Mouse (Mus musculus) thymus, postnatal 14 days (tissue): ENCODE data around the gene Foxf1.

Source experiments
- DNase-seq: peaks from one replicate; pipeline ENCODE4 v3.0.0; 2021

Gene Foxf1

GRCm38 (mm10) chr8:121082218-121083092 is 1.7 kb upstream of the Foxf1 start:
- DNase-seq, result no peak

DNA sequence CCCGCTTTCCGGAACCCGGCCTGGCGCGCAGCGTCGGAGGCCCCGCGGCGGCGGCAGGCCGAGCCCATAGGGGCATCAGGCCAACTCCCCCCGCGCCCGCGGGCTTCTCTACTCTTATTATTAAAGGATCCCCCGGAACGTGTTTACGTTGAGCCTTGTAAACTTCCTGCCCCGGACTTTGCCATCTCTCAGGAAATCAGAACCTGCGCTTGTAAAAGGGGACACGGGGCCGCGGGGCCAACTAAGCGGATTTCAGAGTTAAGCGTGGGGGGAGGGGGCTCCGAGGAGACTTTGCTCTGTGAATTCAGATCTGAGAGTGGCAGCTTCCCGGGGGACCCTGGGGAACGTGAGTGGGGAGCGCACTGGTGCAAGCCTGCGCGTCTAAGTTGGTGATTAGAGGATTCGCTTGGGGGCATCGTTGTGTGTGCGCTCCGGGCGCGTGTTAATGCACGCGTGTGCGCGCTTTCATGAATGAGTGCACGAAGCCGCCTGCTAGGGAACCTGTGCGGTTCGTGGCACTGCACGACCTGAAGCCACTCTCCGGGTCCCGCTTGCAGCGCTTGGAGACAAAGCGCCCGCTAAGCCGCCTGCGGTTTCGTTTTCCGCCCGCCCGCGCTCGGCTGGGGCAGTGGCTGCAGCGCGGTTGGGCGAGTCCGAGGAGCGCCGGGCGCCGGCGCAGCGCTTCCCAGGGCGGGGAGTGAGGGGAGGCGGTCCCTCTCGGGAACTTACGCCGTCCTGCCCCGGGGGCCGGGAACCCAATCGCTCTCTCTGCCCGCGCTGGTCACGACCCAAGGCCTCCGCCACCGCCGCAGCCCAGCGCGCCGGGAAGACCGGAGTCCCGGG is 872 bp upstream of the Foxf1 start:
- no peak for DNase-seq

DNA sequence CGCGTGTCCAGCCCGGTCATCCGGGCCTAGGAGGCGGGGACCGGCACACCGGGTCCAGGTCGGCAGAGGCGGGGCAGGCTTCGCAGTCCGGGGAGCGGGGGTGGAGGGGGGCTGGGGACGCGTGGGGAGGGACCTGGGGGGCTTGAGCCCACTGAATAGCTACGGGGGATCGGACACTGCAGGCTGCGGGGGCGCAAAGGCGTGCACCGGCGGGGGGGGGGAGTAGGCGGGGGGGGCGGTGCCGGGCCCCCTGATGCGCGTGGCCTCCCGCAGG is 313 bp upstream of the Foxf1 start:
- DNase-seq, result no peak

- DNase-seq, result no peak
These were observed 825 bp downstream of the Foxf1 start for GRCm38 (mm10) chr8:121085011-121085410.

DNA sequence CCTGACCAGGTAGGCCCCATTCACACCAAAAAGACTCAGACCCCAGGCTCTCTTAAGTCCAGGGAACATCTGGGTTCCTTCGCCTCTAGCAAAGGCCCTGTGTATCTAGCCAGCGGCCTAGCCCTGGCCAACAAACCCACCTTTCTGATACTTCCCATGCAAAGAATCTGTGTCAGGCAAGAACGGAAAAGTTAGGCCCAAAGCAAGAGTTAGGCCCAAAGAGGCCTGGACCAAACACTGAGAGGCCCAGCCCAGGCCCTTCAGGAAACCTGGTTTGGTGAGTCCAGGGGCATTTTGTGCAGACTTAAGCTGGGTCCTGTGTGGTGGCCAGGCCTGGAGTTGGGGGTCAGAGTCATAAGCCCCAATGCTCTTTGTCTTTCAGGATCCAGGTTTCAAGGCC is 1.4 kb downstream of the Foxf1 start:
- no peak for DNase-seq

DNA sequence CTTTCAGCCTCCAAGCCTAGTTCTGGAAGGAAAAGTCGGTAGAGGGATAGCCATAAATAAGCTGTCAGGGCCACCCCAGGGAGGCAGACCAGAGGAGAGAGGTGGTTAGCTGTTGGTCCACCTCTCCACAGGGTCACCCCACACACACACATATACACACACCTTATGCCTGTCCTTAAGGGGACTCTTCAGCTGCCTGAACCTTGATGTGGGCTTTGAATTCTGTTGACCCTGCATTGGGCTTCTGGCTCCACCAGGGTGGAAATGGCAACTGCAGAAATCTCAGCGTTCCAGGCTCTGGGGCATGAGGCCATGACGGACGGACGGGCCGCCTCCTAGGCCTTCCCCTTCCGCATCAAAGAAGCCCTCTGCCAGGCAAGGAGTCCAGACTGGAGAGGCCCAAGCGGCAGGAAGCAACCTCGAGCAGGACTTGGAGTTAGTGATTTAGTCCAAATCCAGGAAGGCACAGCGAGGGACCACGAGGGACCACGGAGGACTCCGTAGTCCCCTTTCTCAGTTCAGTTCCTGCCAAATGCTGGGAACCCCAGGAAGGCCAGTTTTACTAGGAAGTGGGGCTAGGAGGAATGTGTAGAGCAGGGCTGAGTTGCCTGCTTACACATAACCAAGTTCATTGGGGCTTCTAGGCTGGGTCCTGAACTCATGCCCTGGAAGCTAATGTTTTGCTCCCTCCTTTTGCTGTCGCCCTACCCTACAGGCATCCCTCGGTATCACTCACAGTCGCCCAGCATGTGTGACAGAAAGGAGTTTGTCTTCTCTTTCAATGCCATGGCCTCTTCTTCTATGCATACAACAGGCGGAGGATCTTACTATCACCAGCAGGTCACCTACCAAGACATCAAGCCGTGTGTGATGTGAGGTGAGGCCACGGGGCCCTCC is 2.1 kb downstream of the Foxf1 start:
- no peak for DNase-seq

- DNase-seq, result no peak
These were observed 4.1 kb downstream of the Foxf1 start for GRCm38 (mm10) chr8:121088281-121088680.

DNA sequence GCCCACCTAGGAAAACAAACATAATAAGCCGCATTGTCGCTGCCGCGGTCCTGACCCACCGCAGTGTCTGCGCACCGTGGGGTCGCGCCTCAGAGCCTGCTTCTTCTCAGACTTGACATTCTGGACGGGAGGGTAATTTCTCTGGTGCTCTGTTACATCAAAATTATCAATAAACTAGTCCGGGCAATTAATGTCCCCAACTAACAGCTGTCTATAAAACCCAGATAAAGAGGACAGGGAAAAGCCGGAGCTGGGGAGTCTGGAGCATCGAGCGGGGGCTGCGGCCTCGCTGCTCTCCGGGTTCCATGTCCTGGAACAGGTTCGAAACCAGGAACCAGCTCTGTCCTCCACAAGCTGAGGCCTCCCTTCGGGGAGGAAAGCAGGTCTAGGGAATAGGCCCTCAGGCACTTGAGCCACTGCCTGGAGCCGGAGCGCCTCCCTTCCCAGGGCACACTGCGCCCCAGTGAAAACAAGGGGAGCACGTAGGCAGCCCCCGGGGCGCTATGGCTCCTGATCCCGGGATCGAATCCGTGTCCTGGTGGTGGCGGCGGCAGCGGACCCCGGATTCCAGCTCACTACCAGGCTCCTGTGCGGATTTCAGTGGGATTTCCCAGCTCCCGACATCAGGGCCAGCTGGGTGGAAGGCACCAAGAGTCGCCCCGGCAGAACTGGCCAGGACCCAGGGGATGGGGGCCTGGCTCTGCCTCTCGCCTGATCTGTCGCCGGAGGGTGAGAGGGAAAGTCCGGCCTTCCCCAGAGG is 4.9 kb downstream of the Foxf1 start:
- DNase-seq, result no peak

DNA sequence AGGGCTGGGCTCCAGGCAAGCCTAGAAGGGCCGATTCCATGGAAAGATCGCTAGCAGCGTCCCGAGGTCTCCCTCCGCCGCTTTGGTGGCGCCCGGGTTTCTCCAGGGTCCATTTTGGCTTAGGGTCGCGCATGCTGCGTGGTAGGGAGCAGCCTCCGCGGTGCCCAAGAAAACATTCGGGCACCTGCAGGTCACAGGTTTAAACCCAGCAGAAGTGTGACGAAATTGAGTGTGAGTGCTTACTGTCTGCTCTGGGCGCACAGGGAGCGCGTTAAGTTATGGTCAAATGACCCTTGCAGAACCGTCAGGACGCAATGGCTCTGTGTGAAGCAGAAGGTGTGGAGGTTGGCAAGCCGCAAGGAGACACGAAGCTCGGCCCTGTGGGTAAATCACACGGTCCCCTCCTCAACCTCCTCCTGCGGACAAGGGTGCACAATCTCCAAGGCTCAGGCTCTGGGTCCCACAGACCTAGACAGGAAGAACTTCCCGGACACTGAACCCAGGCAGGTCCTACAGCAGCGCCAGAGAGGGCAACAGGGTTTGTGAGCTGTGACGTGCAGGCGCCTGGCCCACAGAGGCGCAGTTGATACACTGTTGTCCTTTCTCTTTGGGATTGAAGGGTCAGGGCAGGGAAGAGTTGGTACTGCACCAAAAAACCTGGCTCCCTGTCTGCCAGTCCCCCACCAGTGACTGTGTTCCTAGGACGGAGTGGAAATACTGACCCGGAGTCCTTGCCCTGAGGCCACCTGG is 5.6 kb downstream of the Foxf1 start:
- DNase-seq, result no peak

- no peak for DNase-seq
These were observed 6.5 kb downstream of the Foxf1 start for GRCm38 (mm10) chr8:121090716-121091115.

DNA sequence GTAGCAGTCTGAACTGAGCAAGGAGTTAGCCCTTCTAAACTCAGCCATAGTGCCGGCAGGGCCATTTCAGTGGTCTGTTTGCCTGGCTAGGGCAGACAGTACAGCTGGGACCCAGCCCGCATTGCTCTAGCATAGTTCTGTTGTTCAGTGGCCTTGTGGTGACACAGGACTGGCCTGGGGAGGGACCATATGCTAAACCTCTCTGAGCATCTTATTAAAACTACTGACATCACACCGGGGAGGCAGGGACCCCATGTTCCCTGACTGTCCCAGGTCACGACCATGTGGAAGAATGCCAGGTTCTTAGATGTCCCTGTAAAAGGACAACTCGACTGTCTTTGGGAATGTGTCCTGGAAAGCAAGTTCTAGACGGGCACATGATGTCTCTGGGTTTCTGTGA is 8.0 kb downstream of the Foxf1 start:
- no peak for DNase-seq

DNA sequence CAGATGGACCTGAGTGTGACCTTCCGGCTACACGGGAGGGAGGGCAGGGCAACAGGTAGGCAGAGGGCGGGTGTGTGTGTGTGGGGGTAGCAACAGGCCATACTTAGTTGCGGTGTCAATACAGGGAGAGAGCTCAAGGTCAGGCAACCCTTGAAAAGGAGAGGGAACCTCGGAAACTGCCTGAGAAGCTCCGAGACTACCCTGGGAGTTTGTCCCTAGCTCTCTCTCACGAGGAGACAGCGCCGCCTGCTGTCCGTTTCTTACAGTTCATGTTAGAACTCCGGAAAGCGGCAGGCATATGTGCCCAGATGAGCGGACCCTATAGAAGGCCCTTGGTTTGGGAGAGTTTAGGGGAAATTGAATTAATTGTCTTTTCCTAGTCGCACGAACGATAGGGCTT is 8.4 kb downstream of the Foxf1 start:
- DNase-seq, result peak; percentile 85

- DNase-seq, result no peak
These were observed 9.3 kb downstream of the Foxf1 start for GRCm38 (mm10) chr8:121093496-121093895.

GRCm38 (mm10) chr8:121104049-121104818 is 20.0 kb downstream of the Foxf1 start:
- peak; percentile 80 for DNase-seq

GRCm38 (mm10) chr8:121107668-121108656 is 23.8 kb downstream of the Foxf1 start, which contains the start of gene Mthfsd:
Gene Mthfsd, minus strand, starts transcription at chr8:121108392.
- peak; percentile 99 for DNase-seq

GRCm38 (mm10) chr8:121108657-121109056 is 24.5 kb downstream of the Foxf1 start:
- no peak for DNase-seq

DNA sequence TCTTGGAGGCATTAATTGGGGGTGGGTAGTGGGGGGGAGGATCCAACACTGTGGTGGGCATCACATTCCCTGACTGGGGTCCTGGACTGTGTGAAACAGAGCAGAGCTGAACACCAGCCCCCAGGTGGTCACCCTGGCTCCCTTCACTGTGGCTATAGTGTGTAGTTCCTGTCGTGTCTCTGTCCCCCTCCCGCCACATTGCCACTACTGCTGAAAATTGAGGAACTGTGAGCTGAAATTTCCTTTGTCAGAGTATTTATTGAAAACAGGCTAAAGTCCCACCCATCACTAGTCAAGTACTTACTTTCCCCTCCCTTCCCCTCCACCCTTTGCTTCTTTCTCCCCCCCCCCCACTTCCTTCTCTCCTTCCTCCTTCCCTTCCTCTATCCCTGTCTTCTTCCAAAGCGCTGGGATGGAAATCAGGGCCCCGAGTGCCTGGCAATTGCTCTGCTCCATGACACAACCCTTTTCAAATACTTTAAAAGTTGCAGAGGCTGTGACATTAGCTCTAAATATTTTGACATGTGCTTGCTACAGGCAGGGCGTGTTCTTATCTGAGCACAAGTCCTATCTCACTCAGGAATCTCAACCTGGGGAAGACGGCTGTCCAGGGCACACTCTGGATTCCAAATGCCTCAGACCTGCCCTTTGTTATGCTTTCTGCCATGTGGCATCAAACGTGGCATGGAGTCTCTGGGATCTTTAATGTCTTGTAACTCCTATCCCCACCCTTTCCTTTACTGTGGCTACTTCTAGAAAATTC is 27.1 kb downstream of the Foxf1 start:
- no peak for DNase-seq

GRCm38 (mm10) chr8:121113261-121113660 is 29.1 kb downstream of the Foxf1 start:
- peak; percentile 95 for DNase-seq

GRCm38 (mm10) chr8:121115136-121115535 is 30.9 kb downstream of the Foxf1 start:
- DNase-seq, result no peak
